In genomic region chr4:134361215-134361614, GRCm38 (mm10) we compare ENCODE assay signal across 14 mouse cellular contexts. TPM values are rescaled to one million over a fixed set of nuclear protein-coding genes. Genes with fewer than 3 reads are reported as not detected.
DNase-seq lines count a peak whose midpoint lies in the region; ATAC-seq and TF ChIP-seq lines count a peak whose summit lies in the region.
"Had no signal": no experiment of that assay in that cellular context is flagged by ENCODE, and none has a peak within 500 bp of the region (broad histone marks: within the 10 kb centered on the region; RNA-seq: fewer than 3 reads in every experiment).

No protein-coding gene starts in this region.

- no peak overlapping the region for H3K4me2 ChIP-seq in embryonic facial prominence, embryonic 11.5 days (ENCODE audit: low read depth, low read length)
- H3K4me2 ChIP-seq in neural tube, embryonic 14.5 days (ENCODE audit: low read depth, low read length) = no peak overlapping the region
- no peak overlapping the region for H3K4me2 ChIP-seq in intestine, embryonic 14.5 days (ENCODE audit: low read length)
- no peak overlapping the region for H3K4me2 ChIP-seq in stomach, embryonic 16.5 days (ENCODE audit: low read depth, low read length)

- no peak for ATAC-seq in embryonic facial prominence, embryonic 11.5 days (replicated peaks; ENCODE audit: insufficient number of reproducible peaks, low FRiP score, low TSS enrichment, low read depth)
- 0 out of 2 replicates have a peak, but pooled peaks have one; percentile 24 for ATAC-seq in neural tube, embryonic 14.5 days (ENCODE audit: low read depth)
- peak; percentile 65 for ATAC-seq in intestine, embryonic 14.5 days (replicated peaks; ENCODE audit: low FRiP score, low TSS enrichment, low read depth)
- 0 out of 2 replicates have a peak, but pooled peaks have one; percentile 15 for ATAC-seq in stomach, embryonic 16.5 days (ENCODE audit: insufficient read depth, low FRiP score)

- H3K36me3 ChIP-seq in embryonic facial prominence, embryonic 11.5 days (replicated peaks; ENCODE audit: control insufficient read depth, insufficient read depth, low read depth, low read length) = no peaks in the 10 kb centered on the region
- no peaks in the 10 kb centered on the region for H3K36me3 ChIP-seq in embryonic facial prominence, embryonic 10.5 days (replicated peaks)
- no peaks in the 10 kb centered on the region for H3K36me3 ChIP-seq in neural tube, embryonic 14.5 days (ENCODE audit: control insufficient read depth, insufficient read depth, low read length)
- H3K36me3 ChIP-seq in intestine, embryonic 14.5 days (ENCODE audit: control insufficient read depth, insufficient read depth, low read length) = no peaks in the 10 kb centered on the region
- no peaks in the 10 kb centered on the region for H3K36me3 ChIP-seq in stomach, embryonic 16.5 days (ENCODE audit: control insufficient read depth, insufficient read depth, low read length)

- H3K4me1 ChIP-seq in embryonic facial prominence, embryonic 11.5 days (ENCODE audit: control insufficient read depth, insufficient read depth, low read length) = peaks cover 5% of the 10 kb centered on the region
- H3K4me1 ChIP-seq in embryonic facial prominence, embryonic 10.5 days = peaks cover 39% of the 10 kb centered on the region
- H3K4me1 ChIP-seq in neural tube, embryonic 14.5 days (ENCODE audit: control insufficient read depth, insufficient read depth, low read length) = no peaks in the 10 kb centered on the region
- H3K4me1 ChIP-seq in intestine, embryonic 14.5 days (replicated peaks; ENCODE audit: control insufficient read depth, insufficient read depth, low read length) = peaks cover 7% of the 10 kb centered on the region
- H3K4me1 ChIP-seq in stomach, embryonic 16.5 days (ENCODE audit: control insufficient read depth, insufficient read depth, low read length) = peaks cover 11% of the 10 kb centered on the region

- WGBS in embryonic facial prominence, embryonic 11.5 days = 35% methylated on average over 5 of the region's 5 CpGs
- 43% methylated on average over 5 of the region's 5 CpGs for WGBS in embryonic facial prominence, embryonic 10.5 days
- WGBS in neural tube, embryonic 14.5 days = 38% methylated on average over 5 of the region's 5 CpGs
- 24% methylated on average over 5 of the region's 5 CpGs for WGBS in intestine, embryonic 14.5 days
- WGBS in stomach, embryonic 16.5 days = 26% methylated on average over 5 of the region's 5 CpGs

- intact Hi-C loops in left cerebral cortex, adult 2 months (cut with DNase I) = no loop called here

- H3K9ac ChIP-seq in embryonic facial prominence, embryonic 11.5 days (replicated peaks; ENCODE audit: low read length) = no peak overlapping the region
- no peak overlapping the region for H3K9ac ChIP-seq in neural tube, embryonic 14.5 days (replicated peaks; ENCODE audit: low read depth, low read length)
- no peak overlapping the region for H3K9ac ChIP-seq in intestine, embryonic 14.5 days (ENCODE audit: low read length)
- H3K9ac ChIP-seq in stomach, embryonic 16.5 days (ENCODE audit: low read length) = no peak overlapping the region

- no peak overlapping the region for H3K27ac ChIP-seq in embryonic facial prominence, embryonic 11.5 days (replicated peaks; ENCODE audit: low read depth, low read length)
- H3K27ac ChIP-seq in embryonic facial prominence, embryonic 10.5 days (replicated peaks) = no peak overlapping the region
- H3K27ac ChIP-seq in neural tube, embryonic 14.5 days (ENCODE audit: low read depth, low read length) = no peak overlapping the region
- peak overlapping the region; percentile 51; the same call in 1 of the 2 replicates for H3K27ac ChIP-seq in intestine, embryonic 14.5 days (ENCODE audit: low read depth)
- H3K27ac ChIP-seq in stomach, embryonic 16.5 days (ENCODE audit: low read length) = no peak overlapping the region
- no peak overlapping the region for H3K27ac ChIP-seq in left cerebral cortex, adult 2 months

- no peak overlapping the region for H3K4me3 ChIP-seq in embryonic facial prominence, embryonic 11.5 days (ENCODE audit: low read depth, low read length)
- H3K4me3 ChIP-seq in embryonic facial prominence, embryonic 10.5 days = no peak overlapping the region
- no peak overlapping the region for H3K4me3 ChIP-seq in neural tube, embryonic 14.5 days (ENCODE audit: low read depth, low read length)
- H3K4me3 ChIP-seq in intestine, embryonic 14.5 days (ENCODE audit: low read depth, low read length) = no peak overlapping the region
- H3K4me3 ChIP-seq in stomach, embryonic 16.5 days (replicated peaks; ENCODE audit: low read length) = no peak overlapping the region
- no peak overlapping the region for H3K4me3 ChIP-seq in left cerebral cortex, adult 2 months

- 0 out of 2 replicates have a peak, but pooled peaks cover 2% of the 10 kb centered on the region for H3K27me3 ChIP-seq in embryonic facial prominence, embryonic 11.5 days (ENCODE audit: control insufficient read depth, insufficient read depth, low read length)
- peaks cover 59% of the 10 kb centered on the region for H3K27me3 ChIP-seq in embryonic facial prominence, embryonic 10.5 days (replicated peaks; ENCODE audit: low read depth, poor library complexity, severe bottlenecking)
- no peaks in the 10 kb centered on the region for H3K27me3 ChIP-seq in neural tube, embryonic 14.5 days (ENCODE audit: control insufficient read depth, insufficient read depth, low read length)
- H3K27me3 ChIP-seq in intestine, embryonic 14.5 days (replicated peaks; ENCODE audit: control insufficient read depth, insufficient read depth, low read length) = no peaks in the 10 kb centered on the region; the same call in 1 of the 2 replicates
- no peaks in the 10 kb centered on the region for H3K27me3 ChIP-seq in stomach, embryonic 16.5 days (ENCODE audit: control insufficient read depth, insufficient read depth, low read length)

- H3K9me3 ChIP-seq in embryonic facial prominence, embryonic 11.5 days (replicated peaks; ENCODE audit: control insufficient read depth, low read length) = no peaks in the 10 kb centered on the region
- no peaks in the 10 kb centered on the region for H3K9me3 ChIP-seq in embryonic facial prominence, embryonic 10.5 days
- no peaks in the 10 kb centered on the region for H3K9me3 ChIP-seq in neural tube, embryonic 14.5 days (ENCODE audit: control insufficient read depth, low read length)
- H3K9me3 ChIP-seq in intestine, embryonic 14.5 days (ENCODE audit: control insufficient read depth, low read length) = no peaks in the 10 kb centered on the region
- H3K9me3 ChIP-seq in stomach, embryonic 16.5 days (replicated peaks; ENCODE audit: control insufficient read depth, low read length) = no peaks in the 10 kb centered on the region

- no peak for TF ChIP-seq CTCF in left cerebral cortex, adult 2 months (IDR thresholded peaks at IDR 0.05)

- peak; percentile 44 for DNase-seq in embryonic facial prominence, embryonic 11.5 days (ENCODE audit: low spot score)
- no peak for DNase-seq in embryonic facial prominence, embryonic 10.5 days (ENCODE audit: low spot score)
- DNase-seq in neural tube, embryonic 10.5 days (ENCODE audit: extremely low spot score, low spot score) = no peak
- DNase-seq in intestine, embryonic 14.5 days (ENCODE audit: low spot score) = peak; percentile 65
- no peak for DNase-seq in layer of hippocampus, adult 9-10 months (ENCODE audit: low spot score)
- no peak for DNase-seq in left cerebral cortex, adult 2 months (ENCODE audit: extremely low spot score in 1 of 2, low spot score in 2 of 2)
- DNase-seq: cerebellum, postnatal 14 days; kidney, postnatal 10 days; lung, postnatal 36 days; retina, postnatal 1 day; thymus, postnatal 36 days had no signal

RNA-seq across cellular contexts. Expression of gene Slc30a2, which starts 18.2 kb away (rescaled TPM):
- 0.07 TPM in 1 of 2 replicates, not detected in the other for polyA plus RNA-seq in embryonic facial prominence, embryonic 11.5 days (2014; fragmentation: Nextera tagmentation; extraction: Ambion mirVana)
- 0.07 TPM in 1 of 2 replicates, not detected in the other for polyA plus RNA-seq in embryonic facial prominence, embryonic 10.5 days (2016; fragmentation: Nextera tagmentation; extraction: Ambion mirVana)
- 0.10 and 0.16 TPM in 2 replicates for polyA plus RNA-seq in neural tube, embryonic 14.5 days (2014; fragmentation: Nextera tagmentation; extraction: Ambion mirVana)
- polyA plus RNA-seq in intestine, embryonic 14.5 days (2014; fragmentation: Nextera tagmentation; extraction: Ambion mirVana) = 0.19 and 0.26 TPM in 2 replicates
- polyA plus RNA-seq in stomach, embryonic 16.5 days (2015; fragmentation: Nextera tagmentation; extraction: Ambion mirVana) = 0.91 and 1.1 TPM in 2 replicates
- not detected for total RNA-seq in left cerebral cortex, adult 2 months (2021)
- total RNA-seq: monocyte, adult 5-6 weeks had no signal

RNA-seq across cellular contexts. Expression of gene Extl1, which starts 22.4 kb away (rescaled TPM):
- polyA plus RNA-seq in embryonic facial prominence, embryonic 11.5 days (2014; fragmentation: Nextera tagmentation; extraction: Ambion mirVana) = 0.38 and 0.71 TPM in 2 replicates
- polyA plus RNA-seq in embryonic facial prominence, embryonic 10.5 days (2016; fragmentation: Nextera tagmentation; extraction: Ambion mirVana) = 0.25 and 0.66 TPM in 2 replicates
- polyA plus RNA-seq in neural tube, embryonic 14.5 days (2014; fragmentation: Nextera tagmentation; extraction: Ambion mirVana) = 0.31 and 0.53 TPM in 2 replicates
- 1.2 and 1.4 TPM in 2 replicates for polyA plus RNA-seq in intestine, embryonic 14.5 days (2014; fragmentation: Nextera tagmentation; extraction: Ambion mirVana)
- 1.7 and 2.1 TPM in 2 replicates for polyA plus RNA-seq in stomach, embryonic 16.5 days (2015; fragmentation: Nextera tagmentation; extraction: Ambion mirVana)
- 10 to 100 TPM; 46.7 to 48.9 TPM for total RNA-seq in left cerebral cortex, adult 2 months (2021)
- total RNA-seq: monocyte, adult 5-6 weeks had no signal

RNA-seq across cellular contexts. Expression of gene Pafah2, which starts 34.9 kb away (rescaled TPM):
- polyA plus RNA-seq in embryonic facial prominence, embryonic 11.5 days (2014; fragmentation: Nextera tagmentation; extraction: Ambion mirVana) = 9.4 and 9.9 TPM in 2 replicates
- polyA plus RNA-seq in embryonic facial prominence, embryonic 10.5 days (2016; fragmentation: Nextera tagmentation; extraction: Ambion mirVana) = 7.0 and 8.3 TPM in 2 replicates
- polyA plus RNA-seq in neural tube, embryonic 14.5 days (2014; fragmentation: Nextera tagmentation; extraction: Ambion mirVana) = 7.7 and 7.8 TPM in 2 replicates
- polyA plus RNA-seq in intestine, embryonic 14.5 days (2014; fragmentation: Nextera tagmentation; extraction: Ambion mirVana) = 28.4 and 32.5 TPM in 2 replicates
- polyA plus RNA-seq in stomach, embryonic 16.5 days (2015; fragmentation: Nextera tagmentation; extraction: Ambion mirVana) = 24.7 and 24.8 TPM in 2 replicates
- 1 to 10 TPM; 6.5 to 6.9 TPM for total RNA-seq in left cerebral cortex, adult 2 months (2021)

RNA-seq across cellular contexts. Expression of gene Trim63, which starts 46.3 kb away (rescaled TPM):
- polyA plus RNA-seq in embryonic facial prominence, embryonic 11.5 days (2014; fragmentation: Nextera tagmentation; extraction: Ambion mirVana) = 0.39 TPM in 1 of 2 replicates, not detected in the other
- polyA plus RNA-seq in embryonic facial prominence, embryonic 10.5 days (2016; fragmentation: Nextera tagmentation; extraction: Ambion mirVana) = 0.31 and 0.34 TPM in 2 replicates
- 0.39 and 0.50 TPM in 2 replicates for polyA plus RNA-seq in neural tube, embryonic 14.5 days (2014; fragmentation: Nextera tagmentation; extraction: Ambion mirVana)
- 0.09 TPM in 1 of 2 replicates, not detected in the other for polyA plus RNA-seq in intestine, embryonic 14.5 days (2014; fragmentation: Nextera tagmentation; extraction: Ambion mirVana)
- 0.37 and 1.4 TPM in 2 replicates for polyA plus RNA-seq in stomach, embryonic 16.5 days (2015; fragmentation: Nextera tagmentation; extraction: Ambion mirVana)
- total RNA-seq in left cerebral cortex, adult 2 months (2021) = under 1 TPM; 0.21 to 0.25 TPM
- total RNA-seq: monocyte, adult 5-6 weeks had no signal

Comparison
In these comparisons a context has a peak if more than half of its experiments do, and no peak if none do; other contexts are left out.
1. DNase-seq: peak in embryonic facial prominence, embryonic 11.5 days (single experiment) and intestine, embryonic 14.5 days (single experiment); none in embryonic facial prominence, embryonic 10.5 days (single experiment), neural tube, embryonic 10.5 days (single experiment), layer of hippocampus, adult 9-10 months (single experiment) and left cerebral cortex, adult 2 months (0 of 2).